Mouse (Mus musculus): ENCODE measurements around the gene Ift43. TPM values are rescaled to one million over a fixed set of nuclear protein-coding genes. Genes with fewer than 3 reads are reported as not detected.
A peak's percentile ranks its signal among the peaks of the same experiment; 100 is the strongest.

The Ift43 gene
- not detected in 2 replicates for polyA plus RNA-seq (2012)

GRCm38 (mm10) chr12:86082481-86083012, at the start of gene Ift43:
Gene Ift43 (plus strand): TSS chr12:86082541.
- Histone ChIP-seq H3K36me3 (ENCODE audit: control insufficient read depth) (no peaks in the 10 kb centered on the region), H3K4me1 (ENCODE audit: control insufficient read depth) (peaks cover 6% of the 10 kb centered on the region), H3K27me3 (ENCODE audit: control insufficient read depth) (peaks cover 59% of the 10 kb centered on the region), H3K4me3 (replicated peaks) (peak within 1 kb of the TSS; percentile 55), H3K9me3 (ENCODE audit: control insufficient read depth, low read length) (no peaks in the 10 kb centered on the region)
- no peak for TF ChIP-seq TAL1 (IDR thresholded peaks at IDR 0.05; ENCODE audit: low read length)
- TF ChIP-seq GATA1 (IDR thresholded peaks at IDR 0.05; ENCODE audit: low read length) = no peak

GRCm38 (mm10) chr12:86035586-86035985, 46.8 kb upstream of the Ift43 start:
- H3K27me3 ChIP-seq (ENCODE audit: control insufficient read depth) = no peaks in the 10 kb centered on the region
- H3K4me3 ChIP-seq (replicated peaks) = no peak overlapping the region
- no peaks in the 10 kb centered on the region for H3K9me3 ChIP-seq (ENCODE audit: control insufficient read depth, low read length)
- no peak for TF ChIP-seq GATA1 (IDR thresholded peaks at IDR 0.05; ENCODE audit: low read length)
- peaks cover 7% of the 10 kb centered on the region for H3K4me1 ChIP-seq (ENCODE audit: control insufficient read depth)
- H3K36me3 ChIP-seq (ENCODE audit: control insufficient read depth) = no peaks in the 10 kb centered on the region

DNA sequence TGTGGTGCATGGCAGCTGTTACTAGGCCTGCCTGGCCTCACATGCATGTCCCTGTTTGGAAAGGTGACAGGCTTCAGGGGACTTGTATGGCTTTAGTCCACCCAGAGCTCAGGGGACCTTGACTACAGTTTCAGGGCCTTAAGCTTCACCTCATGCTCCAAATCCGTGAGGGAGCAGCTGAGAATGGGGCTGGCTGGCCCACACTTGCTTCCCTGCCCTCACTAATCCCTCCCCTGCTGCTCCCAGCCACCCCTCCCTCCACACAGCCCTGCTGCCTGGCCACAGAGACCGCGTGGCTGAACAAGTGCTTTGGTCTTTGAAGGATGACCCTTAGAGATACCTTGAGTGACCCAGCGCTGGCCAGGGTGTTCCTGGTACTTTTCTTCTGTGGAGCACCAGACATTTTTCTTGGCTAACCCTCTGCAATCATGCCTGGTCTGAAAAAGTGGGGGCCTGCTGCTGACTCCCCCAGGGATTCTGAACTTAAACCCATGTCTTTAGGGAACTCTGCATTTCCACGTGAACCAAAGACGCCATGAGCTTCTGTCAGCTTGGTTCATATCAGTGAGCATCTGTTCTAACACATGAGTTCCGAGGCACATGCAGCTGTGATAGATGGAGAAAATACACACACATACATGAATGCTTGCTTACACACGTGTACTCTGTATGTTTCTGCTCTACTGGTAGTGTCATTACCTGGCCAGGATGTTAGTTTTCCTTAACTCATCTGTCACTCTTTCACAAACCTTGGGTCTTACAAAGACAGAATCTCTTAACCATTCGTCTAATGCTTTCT, 45.8 kb upstream of the Ift43 start:
- Histone ChIP-seq H3K27me3 (ENCODE audit: control insufficient read depth) (no peaks in the 10 kb centered on the region), H3K9me3 (ENCODE audit: control insufficient read depth, low read length) (no peaks in the 10 kb centered on the region), H3K4me3 (replicated peaks) (no peak overlapping the region), H3K36me3 (ENCODE audit: control insufficient read depth) (peaks cover 5% of the 10 kb centered on the region), H3K4me1 (ENCODE audit: control insufficient read depth) (peaks cover 2% of the 10 kb centered on the region)
- TF ChIP-seq GATA1 (IDR thresholded peaks at IDR 0.05; ENCODE audit: low read length) (no peak), TAL1 (IDR thresholded peaks at IDR 0.05; ENCODE audit: low read length) (no peak)

GRCm38 (mm10) chr12:86037235-86037921, 45.0 kb upstream of the Ift43 start:
- peaks cover 2% of the 10 kb centered on the region for H3K4me1 ChIP-seq (ENCODE audit: control insufficient read depth)
- H3K4me3 ChIP-seq (replicated peaks) = no peak overlapping the region
- no peaks in the 10 kb centered on the region for H3K27me3 ChIP-seq (ENCODE audit: control insufficient read depth)
- TF ChIP-seq TAL1 (IDR thresholded peaks at IDR 0.05; ENCODE audit: low read length) (no peak), GATA1 (IDR thresholded peaks at IDR 0.05; ENCODE audit: low read length) (no peak)
- peaks cover 5% of the 10 kb centered on the region for H3K36me3 ChIP-seq (ENCODE audit: control insufficient read depth)
- H3K9me3 ChIP-seq (ENCODE audit: control insufficient read depth, low read length) = no peaks in the 10 kb centered on the region

- Histone ChIP-seq H3K27me3 (ENCODE audit: control insufficient read depth) (no peaks in the 10 kb centered on the region), H3K4me1 (ENCODE audit: control insufficient read depth) (no peaks in the 10 kb centered on the region; the same call in 1 of the 2 replicates), H3K4me3 (replicated peaks) (no peak overlapping the region), H3K9me3 (ENCODE audit: control insufficient read depth, low read length) (peaks cover 5% of the 10 kb centered on the region), H3K36me3 (ENCODE audit: control insufficient read depth) (peaks cover 5% of the 10 kb centered on the region)
- TF ChIP-seq TAL1 (IDR thresholded peaks at IDR 0.05; ENCODE audit: low read length) = no peak
- no peak for TF ChIP-seq GATA1 (IDR thresholded peaks at IDR 0.05; ENCODE audit: low read length)
Observed at GRCm38 (mm10) chr12:86039078-86039477, 43.3 kb upstream of the Ift43 start.

GRCm38 (mm10) chr12:86039751-86040150, 42.6 kb upstream of the Ift43 start:
- no peak for TF ChIP-seq TAL1 (IDR thresholded peaks at IDR 0.05; ENCODE audit: low read length)
- no peak for TF ChIP-seq GATA1 (IDR thresholded peaks at IDR 0.05; ENCODE audit: low read length)
- peaks cover 5% of the 10 kb centered on the region for H3K36me3 ChIP-seq (ENCODE audit: control insufficient read depth)
- no peak overlapping the region for H3K4me3 ChIP-seq (replicated peaks)
- H3K9me3 ChIP-seq (ENCODE audit: control insufficient read depth, low read length) = peaks cover 5% of the 10 kb centered on the region
- H3K27me3 ChIP-seq (ENCODE audit: control insufficient read depth) = no peaks in the 10 kb centered on the region
- no peaks in the 10 kb centered on the region; the same call in 1 of the 2 replicates for H3K4me1 ChIP-seq (ENCODE audit: control insufficient read depth)

DNA sequence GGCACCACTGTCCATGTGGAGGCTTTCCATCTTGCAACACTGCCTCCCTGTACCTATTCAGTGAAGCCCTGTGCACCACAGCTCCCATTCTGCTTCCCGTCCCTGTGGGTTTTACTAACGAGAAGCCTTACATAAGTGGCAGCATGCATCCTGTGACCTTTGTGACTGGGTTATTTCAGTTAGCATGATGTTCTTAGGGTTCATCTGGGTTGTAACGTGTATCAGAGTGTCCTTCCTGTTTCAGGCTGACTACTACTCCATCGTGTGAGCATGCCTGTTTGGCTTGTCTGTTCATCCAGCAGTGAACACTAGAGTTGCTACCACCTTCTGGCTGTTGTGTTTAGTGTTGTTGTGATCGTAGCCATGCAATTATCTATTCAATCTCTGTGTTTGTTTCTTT, 36.2 kb upstream of the Ift43 start:
- TF ChIP-seq GATA1 (IDR thresholded peaks at IDR 0.05; ENCODE audit: low read length) (no peak), TAL1 (IDR thresholded peaks at IDR 0.05; ENCODE audit: low read length) (no peak)
- peaks cover 5% of the 10 kb centered on the region for H3K4me1 ChIP-seq (ENCODE audit: control insufficient read depth)
- H3K4me3 ChIP-seq (replicated peaks) = no peak overlapping the region
- H3K36me3 ChIP-seq (ENCODE audit: control insufficient read depth) = peaks cover 2% of the 10 kb centered on the region
- H3K27me3 ChIP-seq (ENCODE audit: control insufficient read depth) = no peaks in the 10 kb centered on the region
- H3K9me3 ChIP-seq (ENCODE audit: control insufficient read depth, low read length) = peaks cover 5% of the 10 kb centered on the region

GRCm38 (mm10) chr12:86046776-86047175, 35.6 kb upstream of the Ift43 start:
- peaks cover 5% of the 10 kb centered on the region for H3K9me3 ChIP-seq (ENCODE audit: control insufficient read depth, low read length)
- no peak for TF ChIP-seq GATA1 (IDR thresholded peaks at IDR 0.05; ENCODE audit: low read length)
- TF ChIP-seq TAL1 (IDR thresholded peaks at IDR 0.05; ENCODE audit: low read length) = no peak
- H3K27me3 ChIP-seq (ENCODE audit: control insufficient read depth) = no peaks in the 10 kb centered on the region
- peaks cover 7% of the 10 kb centered on the region for H3K4me1 ChIP-seq (ENCODE audit: control insufficient read depth)
- H3K4me3 ChIP-seq (replicated peaks) = no peak overlapping the region
- no peaks in the 10 kb centered on the region; the same call in 1 of the 2 replicates for H3K36me3 ChIP-seq (ENCODE audit: control insufficient read depth)

- TF ChIP-seq GATA1 (IDR thresholded peaks at IDR 0.05; ENCODE audit: low read length) (no peak), TAL1 (IDR thresholded peaks at IDR 0.05; ENCODE audit: low read length) (no peak)
- Histone ChIP-seq H3K36me3 (ENCODE audit: control insufficient read depth) (no peaks in the 10 kb centered on the region; the same call in 1 of the 2 replicates), H3K9me3 (ENCODE audit: control insufficient read depth, low read length) (peaks cover 5% of the 10 kb centered on the region), H3K27me3 (ENCODE audit: control insufficient read depth) (no peaks in the 10 kb centered on the region), H3K4me1 (ENCODE audit: control insufficient read depth) (peaks cover 7% of the 10 kb centered on the region), H3K4me3 (replicated peaks) (no peak overlapping the region)
Observed at GRCm38 (mm10) chr12:86047376-86047775, 35.0 kb upstream of the Ift43 start.
